Comparison of ENCODE assay signal across 9 mouse cellular contexts in the genomic region with DNA sequence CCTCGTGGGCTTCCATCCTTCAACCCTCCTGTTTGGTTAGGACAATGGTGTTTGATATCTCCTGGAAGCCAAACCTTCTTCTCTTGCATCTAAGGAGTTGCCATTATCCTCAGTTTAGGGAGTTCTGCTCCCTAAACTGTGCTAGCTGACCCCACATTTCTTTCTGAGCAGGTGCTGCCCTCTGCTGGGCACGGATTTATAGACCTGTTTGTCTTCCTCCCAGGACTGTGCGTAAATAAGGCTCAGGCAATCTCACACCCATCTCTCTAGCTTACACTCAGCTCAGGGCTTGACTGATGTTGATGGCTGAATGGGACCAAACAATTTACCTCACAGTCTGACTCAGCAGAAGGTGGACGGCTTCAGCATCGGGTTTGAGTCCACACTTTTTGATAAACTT. TPM values are rescaled to one million over a fixed set of nuclear protein-coding genes. Genes with fewer than 3 reads are reported as not detected.
DNase-seq lines count a peak whose midpoint lies in the region; ATAC-seq and TF ChIP-seq lines count a peak whose summit lies in the region.
"Had no signal": no experiment of that assay in that cellular context is flagged by ENCODE, and none has a peak within 500 bp of the region (broad histone marks: within the 10 kb centered on the region; RNA-seq: fewer than 3 reads in every experiment).

No protein-coding gene starts in this region.

- no peaks in the 10 kb centered on the region for H3K9me3 ChIP-seq in forebrain, postnatal 0 days (ENCODE audit: low read length)
- H3K9me3 ChIP-seq: stomach, embryonic 15.5 days had no signal

- H3K4me2 ChIP-seq in forebrain, postnatal 0 days (ENCODE audit: low read depth), result no peak overlapping the region
- H3K4me2 ChIP-seq: stomach, embryonic 15.5 days had no signal

- H3K4me1 ChIP-seq in forebrain, postnatal 0 days (ENCODE audit: insufficient read depth), result no peaks in the 10 kb centered on the region
- H3K4me1 ChIP-seq: stomach, embryonic 15.5 days had no signal

- no peaks in the 10 kb centered on the region for H3K36me3 ChIP-seq in forebrain, postnatal 0 days (ENCODE audit: insufficient read depth)
- H3K36me3 ChIP-seq in splenic B cell, adult 2 months (ENCODE audit: control insufficient read depth, insufficient read depth, low read length, poor library complexity, severe bottlenecking), result no peaks in the 10 kb centered on the region
- H3K36me3 ChIP-seq: stomach, embryonic 15.5 days had no signal

- peak; percentile 39 for ATAC-seq in CD4-positive, CD25-positive, alpha-beta regulatory T cell, adult 4 months
- no peak for ATAC-seq in forebrain, postnatal 0 days

- no peak overlapping the region for H3K9ac ChIP-seq in forebrain, postnatal 0 days
- H3K9ac ChIP-seq: stomach, embryonic 15.5 days had no signal

- H3K4me3 ChIP-seq in forebrain, postnatal 0 days (ENCODE audit: low read depth, low read length), result no peak overlapping the region
- H3K4me3 ChIP-seq in layer of hippocampus, adult 2 months, result no peak overlapping the region
- H3K4me3 ChIP-seq: stomach, embryonic 15.5 days had no signal

- 40% methylated on average over 5 of the region's 5 CpGs for WGBS in forebrain, postnatal 0 days

- H3K27me3 ChIP-seq in forebrain, postnatal 0 days (ENCODE audit: insufficient read depth, low read length), result no peaks in the 10 kb centered on the region
- H3K27me3 ChIP-seq in splenic B cell, adult 2 months (ENCODE audit: control insufficient read depth, insufficient read depth, low read length, poor library complexity, severe bottlenecking), result no peaks in the 10 kb centered on the region
- H3K27me3 ChIP-seq: stomach, embryonic 15.5 days had no signal

- TF ChIP-seq CTCF in forebrain, postnatal 0 days (IDR thresholded peaks at IDR 0.05; ENCODE audit: low read depth), result peak; percentile 68
- peak; percentile 84 for TF ChIP-seq CTCF in layer of hippocampus, adult 2 months (conservative IDR thresholded peaks at IDR 0.05)

- H3K27ac ChIP-seq in forebrain, postnatal 0 days (ENCODE audit: low read depth, low read length), result no peak overlapping the region
- no peak overlapping the region for H3K27ac ChIP-seq in layer of hippocampus, adult 2 months
- H3K27ac ChIP-seq: stomach, embryonic 15.5 days had no signal

- DNase-seq in gastrocnemius, adult 18-20 months (ENCODE audit: low spot score), result peak; percentile 36
- DNase-seq in gastrocnemius, adult 8-10 months (ENCODE audit: low spot score in 2 of 2), result no peak
- DNase-seq in brain, adult 2 months (ENCODE audit: low read depth, low spot score), result peak; percentile 70
- DNase-seq in forebrain, postnatal 0 days, result peak; percentile 62
- peak; percentile 44 to 80 for DNase-seq in layer of hippocampus, adult 2 months (ENCODE audit: low spot score in 2 of 2)
- peak; percentile 77 for DNase-seq in lung, postnatal 36 days
- peak; percentile 56 for DNase-seq in splenic B cell, adult 2 months (ENCODE audit: low read depth, low spot score)

RNA-seq across cellular contexts. Expression of a gene that starts 21.8 kb away (rescaled TPM):
- not detected for total RNA-seq in gastrocnemius, adult 18-20 months (2021)
- total RNA-seq in gastrocnemius, adult 8-10 months (2022), result not detected
- polyA plus RNA-seq in CD4-positive, CD25-positive, alpha-beta regulatory T cell, adult 4 months (2017; shearing (Covaris generic)), result under 1 TPM in 1 of 2 experiments, not detected in 1; 0.12 TPM
- 0.08 TPM in 1 of 2 replicates, not detected in the other for total RNA-seq in forebrain, postnatal 0 days (2014; rRNA removed)
- polyA plus RNA-seq in forebrain, postnatal 0 days (2015; fragmentation: Nextera tagmentation; extraction: Ambion mirVana), result 0.18 TPM in 1 of 2 replicates, not detected in the other
- 100 to 1,000 TPM; 305 to 312 TPM for total RNA-seq in layer of hippocampus, adult 2 months (2021)

RNA-seq across cellular contexts. Expression of a gene that starts 43.8 kb away (rescaled TPM):
- 100 to 1,000 TPM; 401 to 460 TPM for total RNA-seq in gastrocnemius, adult 18-20 months (2021)
- total RNA-seq in gastrocnemius, adult 8-10 months (2022), result 100 to 1,000 TPM; 426 to 569 (median 499) TPM
- 1,000 to 10,000 TPM; 3,019 to 3,169 TPM for polyA plus RNA-seq in CD4-positive, CD25-positive, alpha-beta regulatory T cell, adult 4 months (2017; shearing (Covaris generic))
- 2,026 and 2,688 TPM in 2 replicates for total RNA-seq in forebrain, postnatal 0 days (2014; rRNA removed)
- 949 and 1,184 TPM in 2 replicates for polyA plus RNA-seq in forebrain, postnatal 0 days (2015; fragmentation: Nextera tagmentation; extraction: Ambion mirVana)
- total RNA-seq in layer of hippocampus, adult 2 months (2021), result 100 to 1,000 TPM; 440 to 441 TPM

Comparison
In these comparisons a context has a peak if more than half of its experiments do, and no peak if none do; other contexts are left out.
1. DNase-seq: peak in gastrocnemius, adult 18-20 months (single experiment), brain, adult 2 months (single experiment), forebrain, postnatal 0 days (single experiment), layer of hippocampus, adult 2 months (2 of 2), lung, postnatal 36 days (single experiment) and splenic B cell, adult 2 months (single experiment); none in gastrocnemius, adult 8-10 months (0 of 2).
2. RNA of a gene that starts 21.8 kb away (total RNA-seq): 305 to 312 TPM in layer of hippocampus, adult 2 months; not detected in gastrocnemius, adult 18-20 months, not detected in gastrocnemius, adult 8-10 months and 0.08 TPM in forebrain, postnatal 0 days; every median in the first group is over 100 times any median in the second.